Mouse (Mus musculus) liver, embryonic 14.5 days (tissue): ENCODE data around the gene Casp9. TPM values are rescaled to one million over a fixed set of nuclear protein-coding genes. Genes with fewer than 3 reads are reported as not detected.

Experiments used
- ATAC-seq: fragments of 200-750 bp; cut with Nextera tagmentation; 2 replicates; pipeline ENCODE4 v1.8.0; 2017; ENCODE audit warnings: moderate number of reproducible peaks, mild to moderate bottlenecking, moderate library complexity; ENCODE audit not compliant: insufficient read depth
- DNase-seq, 3 experiments: peaks; one replicate each; pipeline ENCODE4 v3.0.0-alpha.2; 2012 to 2013; ENCODE audit warnings: low read depth in 3 of 3, low spot score in 3 of 3
- H3K27ac ChIP-seq: fragments of 300-500 bp; sonication (generic); 2 replicates; pipeline ENCODE4 v1.5.1; 2014; ENCODE audit warnings: moderate library complexity, mild to moderate bottlenecking, control low read depth, inconsistent platforms
- H3K27me3 ChIP-seq: fragments of 300-500 bp; sonication (generic); 2 replicates; pipeline ENCODE4 v1.6.1; 2014; ENCODE audit warnings: mild to moderate bottlenecking, low read length, moderate library complexity; ENCODE audit not compliant: control insufficient read depth, insufficient read depth
- H3K36me3 ChIP-seq: fragments of 300-500 bp; sonication (generic); replicated peaks from 2 replicates; pipeline ENCODE4 v1.6.1; 2014; ENCODE audit warnings: low read depth; ENCODE audit not compliant: control insufficient read depth, insufficient read depth
- H3K4me1 ChIP-seq, 2 experiments: fragments of 200-500 bp in 1 of 2; fragments of 300-500 bp in 1 of 2; sonication (generic) in 1 of 2; replicated peaks; 2 replicates each; pipeline ENCODE4 v1.6.1; 2012 to 2014; ENCODE audit warnings: antibody characterized with exemption in 1 of 2, inconsistent platforms in 1 of 2, low read length in 1 of 2; ENCODE audit not compliant: control insufficient read depth in 2 of 2, insufficient read depth in 2 of 2
- H3K4me2 ChIP-seq: fragments of 300-500 bp; sonication (generic); 2 replicates; pipeline ENCODE4 v1.6.1; 2014; ENCODE audit warnings: low read depth, mild to moderate bottlenecking, control low read depth, moderate library complexity
- H3K4me3 ChIP-seq, 2 experiments: fragments of 200-500 bp in 1 of 2; fragments of 300-500 bp in 1 of 2; sonication (generic) in 1 of 2; 2 replicates each; pipeline ENCODE4 v1.5.1; 2012 to 2014; ENCODE audit warnings: low read depth in 2 of 2, low read length in 2 of 2, mild to moderate bottlenecking in 2 of 2, control low read depth in 1 of 2, inconsistent platforms in 1 of 2, moderate library complexity in 1 of 2; ENCODE audit not compliant: insufficient read depth in 1 of 2
- H3K9ac ChIP-seq: fragments of 300-500 bp; sonication (generic); replicated peaks from 2 replicates; pipeline ENCODE4 v1.6.1; 2014; ENCODE audit warnings: mild to moderate bottlenecking, control low read depth, moderate library complexity
- H3K9me3 ChIP-seq: fragments of 300-500 bp; sonication (generic); 2 replicates; pipeline ENCODE4 v1.6.1; 2016; ENCODE audit warnings: low read length, mixed read lengths; ENCODE audit not compliant: control insufficient read depth
- CTCF ChIP-seq: IDR thresholded peaks from 2 replicates; pipeline ENCODE4 v1.5.1; 2016; ENCODE audit warnings: antibody characterized with exemption, low read depth, control low read depth
- EP300 ChIP-seq: IDR thresholded peaks from 2 replicates; pipeline ENCODE4 v1.6.1; 2016; ENCODE audit warnings: antibody characterized with exemption, low read depth
- WGBS: fragments of 180-500 bp; shearing (Covaris S2); extraction: QIAGEN DNeasy Blood & Tissue Kit; methylation state at CpG from one replicate; pipeline ENCODE4 v1.1.7; 2014; ENCODE audit not compliant: insufficient replicate concordance; 5-methylcytosine and 5-hydroxymethylcytosine counted together
- polyA plus RNA-seq, 2 experiments: library from polyadenylated mRNA; depleted of rRNA in 1 of 2; stranded (reverse) in 1 of 2; unstranded in 1 of 2; fragments of >200 nt; fragmentation: Nextera tagmentation in 1 of 2; extraction: Ambion mirVana in 1 of 2; gene quantifications; 2 replicates each; pipeline versions ENCODE4 v1.2.1 to v1.2.3; 2012 to 2014

The Casp9 gene
- polyA plus RNA-seq, 2 experiments: 5.8 to 7.6 TPM

DNA sequence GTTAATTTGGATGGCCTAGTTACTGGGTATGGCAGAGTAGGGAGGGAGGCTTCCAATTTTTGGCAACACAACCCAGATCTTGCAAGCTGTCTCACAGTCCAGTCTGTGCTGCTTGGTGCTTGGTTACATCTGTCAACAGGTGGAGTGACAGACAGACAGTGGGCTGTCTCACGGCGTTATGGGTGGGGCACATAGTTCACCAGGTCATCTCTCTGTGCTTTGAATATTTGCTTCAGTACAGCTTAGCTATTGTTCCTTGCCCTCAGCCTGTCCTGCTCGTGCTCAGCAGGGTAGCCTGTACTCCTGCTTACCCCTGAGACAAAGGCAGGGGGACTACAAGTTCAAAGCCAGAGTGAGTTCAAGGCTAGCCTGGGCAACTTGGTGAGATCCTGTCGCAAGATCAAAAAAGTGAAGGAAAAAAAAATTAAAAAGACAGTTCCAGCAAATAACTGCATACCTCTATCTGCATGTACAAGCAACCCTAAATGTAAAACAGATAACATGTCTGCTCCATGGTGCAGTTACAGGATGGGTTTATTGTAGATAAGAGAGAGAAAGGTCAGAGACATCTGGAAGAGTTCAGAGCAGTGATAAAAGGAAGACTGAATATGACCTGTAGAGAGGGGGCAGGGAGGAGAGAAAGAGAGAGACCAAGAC, 41.9 kb upstream of the Casp9 start:
- Histone ChIP-seq H3K36me3 (no peaks in the 10 kb centered on the region), H3K27ac (peak overlapping the region; percentile 100), H3K9ac (peak overlapping the region; percentile 61), H3K27me3 (no peaks in the 10 kb centered on the region), H3K4me3 (peak overlapping the region; percentile 39 to 54), H3K4me1 (peaks cover 23 to 43% of the 10 kb centered on the region in 2 experiments), H3K9me3 (no peaks in the 10 kb centered on the region), H3K4me2 (peak overlapping the region; percentile 85)
- 7% methylated on average over 4 of the region's 4 CpGs for WGBS
- ATAC-seq: peak; percentile 93
- TF ChIP-seq EP300 (peak; percentile 96), CTCF (0 out of 2 replicates have a peak, but pooled peaks have one; percentile 2)
- DNase-seq: peak; percentile 76 to 87 (median 82)

DNA sequence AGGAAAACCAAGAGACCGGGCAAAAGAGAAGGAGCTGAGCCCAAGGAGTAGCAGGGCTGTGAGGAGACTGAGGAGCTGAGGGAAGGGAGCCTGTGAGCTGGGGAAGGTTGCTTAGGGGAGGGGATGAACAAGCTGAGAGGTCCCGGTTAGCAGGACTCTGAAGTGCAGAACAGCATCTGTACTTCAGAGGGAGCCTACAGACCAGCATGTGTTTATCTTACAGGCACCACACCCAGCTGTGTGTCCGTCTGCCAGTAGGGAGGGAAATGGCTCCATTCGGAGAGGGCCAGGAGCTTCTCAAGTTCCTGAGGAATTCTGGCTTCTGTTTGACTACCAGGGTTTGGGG, 41.4 kb upstream of the Casp9 start:
- peak; percentile 82 to 87 (median 86) for DNase-seq
- no peaks in the 10 kb centered on the region for H3K27me3 ChIP-seq
- H3K9me3 ChIP-seq: no peaks in the 10 kb centered on the region
- no peaks in the 10 kb centered on the region for H3K36me3 ChIP-seq
- peak; percentile 93 for ATAC-seq
- H3K27ac ChIP-seq: peak overlapping the region; percentile 100
- WGBS: 4% methylated on average over 4 of the region's 4 CpGs
- H3K9ac ChIP-seq: peak overlapping the region; percentile 61
- peak overlapping the region; percentile 39 to 54 for H3K4me3 ChIP-seq
- H3K4me2 ChIP-seq: peak overlapping the region; percentile 85
- TF ChIP-seq CTCF (peak; percentile 64), EP300 (peak; percentile 69)
- H3K4me1 ChIP-seq: peaks cover 23 to 43% of the 10 kb centered on the region in 2 experiments

DNA sequence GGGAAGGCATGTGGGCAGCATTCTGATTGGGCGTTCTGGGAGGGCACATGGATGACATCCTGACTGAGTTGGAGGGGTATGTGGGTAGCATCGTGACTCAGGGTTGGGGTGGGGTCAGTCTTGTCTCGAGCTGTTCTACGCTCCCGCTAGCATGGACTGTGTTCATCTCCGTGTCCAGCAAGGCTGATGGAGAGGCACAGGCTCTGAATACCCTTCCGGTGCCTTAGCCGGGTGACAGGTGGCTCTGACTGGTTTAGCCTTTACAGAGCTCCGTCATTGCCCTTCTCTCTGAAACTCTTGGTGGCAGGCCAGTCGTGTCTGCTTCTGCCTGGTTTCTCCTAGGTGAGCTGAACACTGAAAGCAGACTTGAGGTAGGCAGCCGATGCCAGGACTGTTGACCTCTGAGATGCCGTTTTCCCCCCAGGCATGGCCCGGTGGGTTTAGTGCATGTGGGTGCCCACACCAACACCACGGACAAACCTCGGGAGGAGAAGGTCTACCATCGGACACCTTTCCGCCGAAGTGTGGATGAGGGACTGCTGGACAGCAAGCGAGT, 38.0 kb upstream of the Casp9 start:
- Histone ChIP-seq H3K27me3 (no peaks in the 10 kb centered on the region), H3K27ac (peak overlapping the region; percentile 22), H3K36me3 (no peaks in the 10 kb centered on the region; the same call in 1 of the 2 replicates), H3K4me3 (no peak overlapping the region), H3K9me3 (no peaks in the 10 kb centered on the region), H3K4me2 (no peak overlapping the region), H3K4me1 (peaks cover 42 to 66% of the 10 kb centered on the region in 2 experiments), H3K9ac (no peak overlapping the region)
- DNase-seq (no peak), ATAC-seq (no peak)
- TF ChIP-seq CTCF: no peak
- no peak for TF ChIP-seq EP300
- WGBS: 87% methylated on average over 19 of the region's 19 CpGs

DNA sequence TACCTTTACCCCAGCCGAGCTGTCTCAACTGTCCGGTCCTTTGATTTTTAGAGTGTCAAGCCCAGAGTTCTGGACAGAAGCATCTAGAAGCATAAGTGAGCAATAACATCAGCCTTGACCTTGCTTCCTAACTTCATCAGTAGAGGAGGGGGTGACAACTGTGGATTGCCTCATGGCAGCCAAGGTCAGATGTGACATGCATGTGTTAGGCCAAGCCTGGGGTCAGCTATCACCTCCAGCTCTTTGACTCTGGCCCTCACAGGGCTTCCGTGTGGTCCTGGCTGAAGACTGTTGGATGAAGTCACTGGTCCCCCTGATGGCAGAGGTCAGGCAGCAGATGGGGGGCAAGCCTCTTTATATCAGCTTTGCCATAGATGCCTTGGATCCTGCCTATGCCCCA, 36.3 kb upstream of the Casp9 start:
- TF ChIP-seq CTCF (no peak), EP300 (no peak)
- H3K27ac ChIP-seq: peak overlapping the region; percentile 21; the same call in 1 of the 2 replicates
- H3K4me3 ChIP-seq: no peak overlapping the region
- peaks cover 27 to 51% of the 10 kb centered on the region in 2 experiments for H3K4me1 ChIP-seq
- H3K9me3 ChIP-seq: no peaks in the 10 kb centered on the region
- H3K4me2 ChIP-seq: no peak overlapping the region
- peaks cover 3% of the 10 kb centered on the region; the same call in 1 of the 2 replicates for H3K36me3 ChIP-seq
- 89% methylated on average over 3 of the region's 3 CpGs for WGBS
- H3K27me3 ChIP-seq: no peaks in the 10 kb centered on the region
- no peak overlapping the region for H3K9ac ChIP-seq
- ATAC-seq (no peak), DNase-seq (no peak)

DNA sequence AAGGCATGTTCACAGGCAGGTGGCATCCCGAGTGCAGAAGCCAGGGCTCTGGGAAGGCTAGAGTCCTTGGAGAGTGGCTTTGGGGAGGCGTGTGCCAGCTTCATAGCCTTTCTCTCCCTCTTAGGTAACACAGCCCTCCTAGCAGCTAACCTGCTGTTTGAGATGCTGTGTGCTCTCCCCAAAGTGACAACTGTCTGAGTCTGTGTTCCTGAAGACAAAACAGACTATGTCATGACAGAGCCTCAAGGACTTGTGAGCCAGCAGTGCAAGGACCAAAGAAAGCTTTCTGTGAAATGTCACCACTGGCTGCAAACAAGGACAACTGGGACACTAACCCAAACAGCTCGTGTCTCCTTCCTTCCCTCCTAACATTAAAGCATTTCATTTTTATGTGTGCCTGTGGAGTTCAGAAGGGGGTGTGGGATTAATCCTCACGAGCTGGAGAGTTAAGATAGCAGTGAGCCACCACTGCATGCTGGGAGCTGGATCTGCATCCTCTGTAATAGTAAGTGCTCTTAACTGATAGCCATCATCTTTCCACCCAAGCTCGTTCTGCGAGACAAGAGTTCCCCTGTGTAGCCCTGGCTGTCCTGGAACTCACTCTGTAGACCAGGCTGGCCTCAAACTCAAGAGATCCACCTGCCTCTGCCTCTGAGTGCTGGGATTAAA, 34.4 kb upstream of the Casp9 start:
- Histone ChIP-seq H3K9me3 (no peaks in the 10 kb centered on the region), H3K27ac (peak overlapping the region; percentile 75), H3K36me3 (peaks cover 13% of the 10 kb centered on the region), H3K9ac (peak overlapping the region; percentile 62), H3K4me2 (peak overlapping the region; percentile 50), H3K4me3 (no peak overlapping the region), H3K4me1 (peaks cover 19 to 40% of the 10 kb centered on the region in 2 experiments), H3K27me3 (no peaks in the 10 kb centered on the region)
- ATAC-seq: peak; percentile 89
- no peak for TF ChIP-seq CTCF
- peak; percentile 76 for TF ChIP-seq EP300
- peak; percentile 65 to 70 (median 65) for DNase-seq
- 33% methylated on average over 6 of the region's 6 CpGs for WGBS
